Mouse (Mus musculus): ENCODE measurements around the gene Pgam5. TPM values are rescaled to one million over a fixed set of nuclear protein-coding genes. Genes with fewer than 3 reads are reported as not detected.

Gene Pgam5
- total RNA-seq (2021): 10 to 100 TPM; 28.9 to 32.3 TPM
- long read RNA-seq, experiment 1, transcript Pgam5-202 (6 exons, 2,098 nt): minor isoform, 36 of 84 reads
- long read RNA-seq, experiment 1, transcript Pgam5-201 (6 exons, 2,044 nt): major isoform, 38 of 84 reads
- long read RNA-seq, experiment 1, partial matches to known transcripts: 2 of 84 reads
- long read RNA-seq, experiment 1, other reads (novel, unspliced or antisense): 8 of 84 reads
- long read RNA-seq, experiment 2, transcript Pgam5-201 (6 exons, 2,044 nt): major isoform, 27 of 55 reads
- long read RNA-seq, experiment 2, transcript Pgam5-202 (6 exons, 2,098 nt): minor isoform, 24 of 55 reads
- long read RNA-seq, experiment 2, partial matches to known transcripts: 0 of 55 reads
- long read RNA-seq, experiment 2, other reads (novel, unspliced or antisense): 4 of 55 reads

DNA sequence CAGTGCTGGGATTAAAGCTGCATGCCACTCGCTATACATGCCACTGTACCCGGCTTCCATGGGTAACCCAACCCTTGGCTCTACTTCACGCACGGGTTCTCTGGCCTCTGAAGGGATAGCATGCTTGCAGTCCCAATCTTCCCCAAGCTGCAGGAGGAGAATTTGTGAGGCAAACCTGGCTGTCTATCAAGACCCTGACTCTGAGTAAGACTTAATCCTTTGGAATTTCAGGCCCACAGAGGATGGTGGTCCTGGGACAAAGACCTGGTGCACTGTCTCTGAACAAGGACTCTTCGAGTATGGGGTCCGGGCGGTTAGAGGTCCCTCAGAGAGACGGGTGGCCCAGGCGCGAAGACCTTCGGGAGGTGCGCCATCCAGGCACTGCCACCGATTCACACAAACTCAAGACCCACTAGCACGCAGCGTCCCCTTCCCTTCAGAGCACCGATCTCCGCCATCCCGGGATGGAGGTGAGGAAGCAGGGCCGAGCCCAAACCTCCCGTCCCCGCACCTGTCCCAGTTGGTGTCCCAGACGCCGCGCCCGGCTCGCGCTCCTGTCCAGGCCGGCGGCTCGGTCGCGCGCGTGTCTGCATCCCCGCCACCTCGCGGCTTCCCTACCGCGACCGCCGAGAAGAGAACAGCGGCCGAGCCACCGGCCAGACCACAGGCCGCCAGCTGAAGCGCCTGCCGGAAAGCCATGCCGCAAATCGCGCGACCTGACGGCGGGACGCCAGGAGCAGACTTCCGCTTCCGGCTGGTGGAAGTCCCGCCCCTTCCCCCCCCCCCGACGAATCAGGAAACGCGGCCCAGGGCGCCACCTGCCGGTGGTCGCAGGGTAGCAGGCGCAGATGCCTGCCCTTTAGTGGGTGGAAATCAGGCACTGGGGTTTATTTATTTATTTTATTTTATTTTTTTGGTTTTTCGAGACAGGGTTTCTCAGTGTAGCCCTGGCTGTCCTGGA lies at the start of gene Pgam5:
TSS of gene Pgam5 (minus strand) at position 773 of the 961 bp plus-strand sequence.
- intact Hi-C loops (cut with DNase I): no loop called here
- DNase-seq: peak; percentile 94 to 96

GRCm38 (mm10) chr5:110313127-110313526 lies 43.4 kb upstream of the Pgam5 start:
- no peak for DNase-seq
- intact Hi-C loops (cut with DNase I): no loop called here

- intact Hi-C loops (cut with DNase I): no loop called here
- no peak for DNase-seq
Measured at GRCm38 (mm10) chr5:110308861-110309260, 39.1 kb upstream of the Pgam5 start.

- intact Hi-C loops (cut with DNase I): no loop called here
- no peak for DNase-seq
Measured at GRCm38 (mm10) chr5:110300591-110300990, 30.9 kb upstream of the Pgam5 start.

DNA sequence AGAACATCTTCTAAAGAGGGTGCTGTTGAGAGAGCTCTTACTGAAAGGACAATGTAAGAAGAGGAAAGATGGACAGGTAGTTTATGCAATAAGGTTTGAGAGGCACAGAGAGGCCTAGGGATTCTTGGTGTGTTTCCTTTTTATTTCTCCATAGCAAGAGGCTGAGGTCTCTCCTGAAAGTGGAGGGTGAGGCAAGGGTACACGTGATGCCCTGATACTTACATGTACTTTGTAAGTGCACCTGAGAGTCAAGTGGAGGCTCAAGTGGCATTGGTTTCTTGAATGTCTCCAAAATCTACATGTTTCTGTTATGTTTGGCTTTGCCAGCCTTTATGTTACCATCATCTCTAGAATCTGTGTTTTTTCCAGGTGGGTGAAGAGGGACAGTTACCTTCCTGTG lies 26.9 kb upstream of the Pgam5 start:
- no peak for DNase-seq
- intact Hi-C loops (cut with DNase I): no loop called here

DNA sequence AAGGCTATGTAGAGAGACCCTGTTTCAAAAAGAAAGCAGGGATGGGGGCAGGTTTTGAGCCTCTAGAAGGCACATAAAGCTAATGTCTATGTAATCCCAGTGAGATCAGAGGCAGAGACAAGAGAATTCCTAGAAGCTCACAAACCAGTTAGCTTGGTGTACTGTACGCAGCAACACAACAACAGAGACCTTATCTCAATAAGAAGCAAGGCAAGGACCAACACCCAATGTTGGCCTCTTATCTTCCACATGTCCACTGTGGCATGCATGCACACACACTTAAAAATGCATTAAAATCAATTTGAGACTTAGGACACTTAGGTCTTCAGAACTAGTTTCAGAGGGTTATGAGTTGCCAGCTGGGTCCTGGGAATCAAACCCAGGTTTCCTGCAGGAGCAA lies 21.9 kb upstream of the Pgam5 start:
- intact Hi-C loops (cut with DNase I): no loop called here
- DNase-seq: no peak

DNA sequence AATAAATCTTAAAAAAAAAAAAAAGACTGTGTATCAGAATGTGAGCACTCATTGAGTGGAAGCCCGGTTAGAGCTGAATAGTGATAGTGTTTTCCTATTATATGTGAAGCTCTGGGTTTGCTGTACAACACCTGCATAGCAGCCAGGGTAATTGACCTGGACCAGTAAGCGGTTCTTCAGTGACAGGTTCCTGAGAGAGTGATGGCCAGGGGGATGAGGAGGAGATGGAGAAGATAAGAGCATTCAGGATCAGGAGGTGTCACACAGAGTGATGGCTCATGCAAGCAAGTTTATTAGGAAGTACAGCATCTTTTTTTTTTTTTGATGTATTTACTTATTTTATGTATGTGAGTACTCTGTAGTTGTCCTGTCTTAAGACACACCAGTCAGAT lies 17.4 kb upstream of the Pgam5 start:
- intact Hi-C loops (cut with DNase I): no loop called here
- DNase-seq: no peak

- intact Hi-C loops (cut with DNase I): no loop called here
Measured at GRCm38 (mm10) chr5:110286446-110287083, 16.9 kb upstream of the Pgam5 start.

GRCm38 (mm10) chr5:110285770-110286445 lies 16.2 kb upstream of the Pgam5 start, which contains the start of the genes Pxmp2 and Pole:
Pxmp2 (minus strand) TSS chr5:110286186.
Pole (plus strand) TSS chr5:110286306.
- intact Hi-C loops (cut with DNase I): no loop called here
- peak; percentile 91 to 94 for DNase-seq

More at GRCm38 (mm10) chr5:110286446-110287083, 16.9 kb upstream of the Pgam5 start:
- DNase-seq: no peak

DNA sequence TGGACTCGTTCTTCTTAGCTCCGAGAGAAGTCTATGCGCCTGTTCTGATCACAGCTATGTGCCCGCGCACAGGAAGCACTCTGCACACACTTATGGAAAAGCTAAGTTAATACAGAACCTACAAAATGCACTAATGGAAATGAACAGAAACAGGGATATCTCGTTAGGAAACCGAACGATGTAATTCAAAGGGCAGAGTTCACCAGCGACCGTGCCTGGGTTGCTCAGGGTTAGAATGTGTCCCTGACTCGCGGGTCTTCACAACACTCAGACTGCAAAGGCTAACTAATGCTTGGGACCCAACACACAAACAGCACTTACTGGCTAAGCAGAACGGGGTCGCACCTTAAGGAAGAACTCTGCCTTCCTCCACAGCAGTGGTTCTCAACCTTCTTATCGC lies 15.4 kb upstream of the Pgam5 start:
- intact Hi-C loops (cut with DNase I): no loop called here
- peak in 1 of 2 experiments; percentile 7 for DNase-seq

- peak; percentile 53 to 72 for DNase-seq
- intact Hi-C loops (cut with DNase I): no loop called here
Measured at GRCm38 (mm10) chr5:110284536-110284935, 14.8 kb upstream of the Pgam5 start.

GRCm38 (mm10) chr5:110281984-110282383 lies 12.3 kb upstream of the Pgam5 start:
- intact Hi-C loops (cut with DNase I): no loop called here
- DNase-seq: no peak

DNA sequence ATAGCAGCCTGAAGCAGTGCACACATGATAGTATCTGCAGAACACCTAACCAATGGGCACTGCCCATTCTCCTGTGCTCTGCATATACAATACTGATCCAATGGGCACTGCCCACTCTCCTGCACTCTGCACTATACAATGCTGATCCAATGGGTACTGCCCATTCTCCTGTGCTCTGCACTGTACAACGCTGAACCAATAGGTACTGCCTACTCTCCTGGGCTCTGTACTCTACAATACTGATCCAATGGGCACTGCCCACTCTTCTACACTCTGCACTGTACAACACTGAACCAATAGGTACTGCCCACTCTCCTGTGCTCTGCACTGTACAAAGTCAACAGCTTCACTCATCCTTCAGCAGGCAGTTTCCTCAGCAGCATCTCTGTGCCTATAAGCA lies 7.2 kb upstream of the Pgam5 start:
- intact Hi-C loops (cut with DNase I): no loop called here
- DNase-seq: no peak

DNA sequence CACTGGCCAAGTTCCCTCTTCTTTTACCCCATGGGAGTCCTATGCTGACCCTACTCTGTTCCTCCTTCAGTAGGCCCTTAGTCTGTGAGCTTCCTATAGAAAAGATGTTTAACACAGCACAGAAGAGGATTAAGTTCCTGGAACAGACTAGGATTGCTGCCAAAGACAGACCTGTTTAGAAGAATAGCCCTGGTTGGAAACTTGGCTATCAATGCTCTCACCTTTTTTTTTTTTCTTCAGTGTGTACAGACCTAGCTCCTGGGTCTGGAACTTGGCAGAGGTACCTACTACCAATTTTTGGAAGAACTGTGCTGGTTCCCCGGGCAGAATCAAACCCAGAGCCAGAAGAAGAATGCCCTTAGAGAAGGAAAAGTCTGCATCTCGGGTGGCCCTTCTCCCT lies 6.7 kb upstream of the Pgam5 start:
- intact Hi-C loops (cut with DNase I): no loop called here
- DNase-seq: no peak

- DNase-seq: no peak
- intact Hi-C loops (cut with DNase I): no loop called here
Measured at GRCm38 (mm10) chr5:110274846-110275245, 5.1 kb upstream of the Pgam5 start.

DNA sequence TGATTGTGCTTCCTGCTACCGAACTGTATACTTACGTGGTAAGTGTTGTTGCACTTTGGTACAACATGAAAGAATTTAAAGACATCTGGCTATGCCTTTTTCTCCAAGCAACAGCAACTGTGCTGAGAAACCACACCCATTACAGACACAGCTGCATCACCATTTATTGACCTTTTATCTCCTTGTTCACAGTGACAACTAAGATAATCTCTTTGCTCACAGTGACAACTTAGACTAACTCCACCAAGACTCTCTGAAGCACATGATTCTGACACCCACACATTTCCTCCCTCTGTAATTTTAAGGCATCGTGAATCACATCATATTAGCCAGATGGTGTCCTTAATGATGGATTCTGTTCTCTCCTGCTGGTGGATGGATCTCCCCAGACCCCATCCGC lies 4.4 kb upstream of the Pgam5 start:
- intact Hi-C loops (cut with DNase I): no loop called here
- DNase-seq: no peak

DNA sequence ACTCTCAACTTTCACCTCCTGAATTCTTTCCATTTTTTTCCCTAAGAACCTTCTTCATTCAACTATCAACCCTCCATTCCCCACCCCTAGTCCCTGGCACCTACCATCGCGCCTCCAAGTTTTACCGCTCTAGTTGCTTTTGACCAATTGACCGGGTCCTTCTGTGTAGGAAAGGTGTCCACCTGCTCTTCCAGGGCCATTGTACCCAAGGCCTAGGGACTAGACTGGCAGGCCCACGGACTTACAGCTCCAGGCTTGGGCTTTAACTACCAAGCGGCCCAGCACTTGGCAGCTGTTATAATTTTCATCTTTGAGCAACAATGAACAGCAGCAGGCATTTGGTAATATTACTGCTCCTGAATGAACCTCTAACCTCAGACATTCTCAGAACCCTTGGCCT lies 529 bp upstream of the Pgam5 start:
- intact Hi-C loops (cut with DNase I): no loop called here
- DNase-seq: no peak

GRCm38 (mm10) chr5:110266941-110267340 lies 2.8 kb downstream of the Pgam5 start:
- intact Hi-C loops (cut with DNase I): no loop called here
- DNase-seq: no peak

- DNase-seq: no peak
- intact Hi-C loops (cut with DNase I): no loop called here
Measured at GRCm38 (mm10) chr5:110244091-110244490, 25.6 kb downstream of the Pgam5 start.

GRCm38 (mm10) chr5:110232346-110232745 lies 37.4 kb downstream of the Pgam5 start:
- intact Hi-C loops (cut with DNase I): no loop called here
- DNase-seq: no peak

Data from heart, postnatal 14 days (tissue).